Comparison of ENCODE assay signal across 8 mouse cellular contexts in genomic region chr15:88875625-88876081, GRCm38 (mm10). TPM values are rescaled to one million over a fixed set of nuclear protein-coding genes. Genes with fewer than 3 reads are reported as not detected.
DNase-seq lines count a peak whose midpoint lies in the region; ATAC-seq and TF ChIP-seq lines count a peak whose summit lies in the region.

No protein-coding gene starts in this region.

- H3K9me3 ChIP-seq in lung, embryonic 15.5 days: no peaks in the 10 kb centered on the region
- H3K9me3 ChIP-seq in lung, postnatal 0 days (ENCODE audit: low read length): no peaks in the 10 kb centered on the region

- peak; percentile 24; the same call in 1 of the 2 replicates for ATAC-seq in lung, embryonic 15.5 days (ENCODE audit: borderline replicate concordance, extremely low read depth, low FRiP score, low TSS enrichment)
- peak; percentile 86 for ATAC-seq in lung, postnatal 0 days

- H3K27ac ChIP-seq in lung, embryonic 15.5 days: no peak overlapping the region
- no peak overlapping the region for H3K27ac ChIP-seq in lung, postnatal 0 days (ENCODE audit: low read length)

- H3K9ac ChIP-seq in lung, embryonic 15.5 days: no peak overlapping the region
- no peak overlapping the region for H3K9ac ChIP-seq in lung, postnatal 0 days (replicated peaks; ENCODE audit: low read depth)

- no peak for DNase-seq in lung, postnatal 4 days
- DNase-seq in heart, adult 9 months (ENCODE audit: low spot score in 2 of 2): peak; percentile 81 to 82
- peak; percentile 94 to 97 for DNase-seq in kidney, adult 8-10 months
- peak; percentile 55 for DNase-seq in lung, postnatal 0 days (ENCODE audit: low spot score)
- DNase-seq in MN1 (ENCODE audit: low spot score): no peak
- DNase-seq in cerebellum, adult 8-10 months: no peak
- no peak for DNase-seq in left cerebral cortex, postnatal 4 days

- H3K36me3 ChIP-seq in lung, embryonic 15.5 days: no peaks in the 10 kb centered on the region
- no peaks in the 10 kb centered on the region for H3K36me3 ChIP-seq in lung, postnatal 0 days (ENCODE audit: insufficient read depth, low read length)

- H3K4me1 ChIP-seq in lung, embryonic 15.5 days: peaks cover 5% of the 10 kb centered on the region
- 0 out of 2 replicates have a peak, but pooled peaks cover 3% of the 10 kb centered on the region for H3K4me1 ChIP-seq in lung, postnatal 0 days (ENCODE audit: insufficient read depth, low read depth, low read length)

- WGBS in lung, embryonic 15.5 days: 27% methylated on average over 10 of the region's 10 CpGs
- 25% methylated on average over 10 of the region's 10 CpGs for WGBS in lung, postnatal 0 days

- H3K4me2 ChIP-seq in lung, embryonic 15.5 days: no peak overlapping the region
- no peak overlapping the region for H3K4me2 ChIP-seq in lung, postnatal 0 days (replicated peaks; ENCODE audit: low read depth, low read length)

- peak; percentile 87 for TF ChIP-seq EP300 in lung, postnatal 0 days (IDR thresholded peaks at IDR 0.05)

- intact Hi-C loops in left cerebral cortex, postnatal 4 days (cut with DNase I): no loop called here

- H3K27me3 ChIP-seq in lung, embryonic 15.5 days: no peaks in the 10 kb centered on the region
- H3K27me3 ChIP-seq in lung, postnatal 0 days (replicated peaks; ENCODE audit: insufficient read depth, low read length): no peaks in the 10 kb centered on the region; the same call in 1 of the 2 replicates

- no peak for TF ChIP-seq CTCF in lung, postnatal 0 days (IDR thresholded peaks at IDR 0.05)

- H3K4me3 ChIP-seq in lung, embryonic 15.5 days: no peak overlapping the region
- H3K4me3 ChIP-seq in lung, postnatal 0 days (ENCODE audit: low read depth, low read length): no peak overlapping the region

RNA-seq across cellular contexts. Expression of gene Pim3, which starts 13.7 kb away (rescaled TPM):
- polyA plus RNA-seq in lung, embryonic 15.5 days (2015; fragmentation: Nextera tagmentation; extraction: Ambion mirVana): 65.9 and 70.3 TPM in 2 replicates
- 66.0 and 69.6 TPM in 2 replicates for polyA plus RNA-seq in lung, postnatal 0 days (2015; fragmentation: Nextera tagmentation; extraction: Ambion mirVana)
- 10 to 100 TPM; 44.6 to 49.3 TPM for total RNA-seq in left cerebral cortex, postnatal 4 days (2021)

RNA-seq across cellular contexts. Expression of gene Creld2, which starts 56.2 kb away (rescaled TPM):
- polyA plus RNA-seq in lung, embryonic 15.5 days (2015; fragmentation: Nextera tagmentation; extraction: Ambion mirVana): 107 and 110 TPM in 2 replicates
- polyA plus RNA-seq in lung, postnatal 0 days (2015; fragmentation: Nextera tagmentation; extraction: Ambion mirVana): 62.6 and 76.5 TPM in 2 replicates
- 10 to 100 TPM; 26.2 to 35.6 TPM for total RNA-seq in left cerebral cortex, postnatal 4 days (2021)

RNA-seq across cellular contexts. Expression of gene Alg12, which starts 56.5 kb away (rescaled TPM):
- polyA plus RNA-seq in lung, embryonic 15.5 days (2015; fragmentation: Nextera tagmentation; extraction: Ambion mirVana): 11.7 and 14.4 TPM in 2 replicates
- 7.2 and 7.9 TPM in 2 replicates for polyA plus RNA-seq in lung, postnatal 0 days (2015; fragmentation: Nextera tagmentation; extraction: Ambion mirVana)
- 10 to 100 TPM; 10.1 to 11.5 TPM for total RNA-seq in left cerebral cortex, postnatal 4 days (2021)

Comparison
In these comparisons a context has a peak if more than half of its experiments do, and no peak if none do; other contexts are left out.
1. DNase-seq: peak in heart, adult 9 months (2 of 2), kidney, adult 8-10 months (2 of 2) and lung, postnatal 0 days (single experiment); none in lung, postnatal 4 days (0 of 2), MN1 (single experiment), cerebellum, adult 8-10 months (single experiment) and left cerebral cortex, postnatal 4 days (single experiment).